Mouse (Mus musculus) limb, embryonic 12.5 days (tissue): ENCODE measurements around the gene Pltp. TPM values are rescaled to one million over a fixed set of nuclear protein-coding genes. Genes with fewer than 3 reads are reported as not detected.

ENCODE experiments used
- ATAC-seq: fragments of 200-750 bp; cut with Nextera tagmentation; 2 replicates; pipeline ENCODE4 v1.8.0; 2017; ENCODE audit warnings: low read depth, moderate TSS enrichment; ENCODE audit not compliant: insufficient number of reproducible peaks, insufficient read depth, low FRiP score, low TSS enrichment
- H3K27ac ChIP-seq: fragments of 300-500 bp; sonication (generic); 2 replicates; pipeline ENCODE4 v1.5.1; 2016; ENCODE audit warnings: mild to moderate bottlenecking, moderate library complexity
- H3K27me3 ChIP-seq: fragments of 300-500 bp; sonication (generic); 2 replicates; pipeline ENCODE4 v1.6.1; 2016; ENCODE audit warnings: mild to moderate bottlenecking, moderate library complexity
- H3K36me3 ChIP-seq: fragments of 300-500 bp; sonication (generic); 2 replicates; pipeline ENCODE4 v1.6.1; 2016; ENCODE audit warnings: mild to moderate bottlenecking, moderate library complexity
- H3K4me1 ChIP-seq: fragments of 300-500 bp; sonication (generic); replicated peaks from 2 replicates; pipeline ENCODE4 v1.6.1; 2016
- H3K4me2 ChIP-seq: fragments of 300-500 bp; sonication (generic); 2 replicates; pipeline ENCODE4 v1.6.1; 2016; ENCODE audit warnings: mild to moderate bottlenecking, moderate library complexity
- H3K4me3 ChIP-seq: fragments of 300-500 bp; sonication (generic); replicated peaks from 2 replicates; pipeline ENCODE4 v1.5.1; 2016; ENCODE audit warnings: mild to moderate bottlenecking
- H3K9ac ChIP-seq: fragments of 300-500 bp; sonication (generic); replicated peaks from 2 replicates; pipeline ENCODE4 v1.6.1; 2016; ENCODE audit warnings: mild to moderate bottlenecking, moderate library complexity
- H3K9me3 ChIP-seq: fragments of 300-500 bp; sonication (generic); 2 replicates; pipeline ENCODE4 v1.6.1; 2016; ENCODE audit warnings: mild to moderate bottlenecking, moderate library complexity
- WGBS: fragments of 180-500 bp; shearing (Covaris S2); methylation state at CpG from one replicate; pipeline ENCODE4 v1.1.7; 2016; 5-methylcytosine and 5-hydroxymethylcytosine counted together
- polyA plus RNA-seq: library from polyadenylated mRNA; unstranded; fragments of >200 nt; fragmentation: Nextera tagmentation; extraction: Ambion mirVana; gene quantifications from 2 replicates; pipeline ENCODE4 v1.2.1, GENCODE M21; 2016

The Pltp gene
- polyA plus RNA-seq, 1 experiment from 2014 or later: 32.6 TPM

GRCm38 (mm10) chr2:164823969-164824368, 33.5 kb downstream of the Pltp start:
- H3K27me3 ChIP-seq: no peaks in the 10 kb centered on the region
- H3K4me1 ChIP-seq: peaks cover 17% of the 10 kb centered on the region; the same call in 1 of the 2 replicates
- H3K9me3 ChIP-seq: no peaks in the 10 kb centered on the region
- peaks cover 60% of the 10 kb centered on the region for H3K36me3 ChIP-seq
- no peak overlapping the region; the same call in 1 of the 2 replicates for H3K4me2 ChIP-seq
- H3K4me3 ChIP-seq: no peak overlapping the region
- H3K27ac ChIP-seq: no peak overlapping the region
- no peak overlapping the region for H3K9ac ChIP-seq
- WGBS: 94% methylated on average over 4 of the region's 4 CpGs
- no peak for ATAC-seq

- Histone ChIP-seq H3K27ac (peak overlapping the region; percentile 73; the same call in 1 of the 2 replicates), H3K9me3 (no peaks in the 10 kb centered on the region), H3K9ac (peak overlapping the region; percentile 69), H3K36me3 (peaks cover 54% of the 10 kb centered on the region), H3K4me1 (peaks cover 17% of the 10 kb centered on the region; the same call in 1 of the 2 replicates), H3K27me3 (no peaks in the 10 kb centered on the region), H3K4me2 (peak overlapping the region; percentile 62), H3K4me3 (peak overlapping the region; percentile 72)
- ATAC-seq: peak; percentile 50
- 2% methylated on average over 10 of the region's 10 CpGs for WGBS
Observed at GRCm38 (mm10) chr2:164823181-164823585, 34.3 kb downstream of the Pltp start.

- ATAC-seq: peak; percentile 99
- peak within 1 kb of the TSS; percentile 72 for H3K4me3 ChIP-seq
Observed at GRCm38 (mm10) chr2:164822636-164823165, 34.8 kb downstream of the Pltp start, which contains the start of gene Zswim1. Zswim1 (plus strand) TSS chr2:164822686.

GRCm38 (mm10) chr2:164821060-164821459, 36.5 kb downstream of the Pltp start:
- Histone ChIP-seq H3K4me2 (no peak overlapping the region), H3K9me3 (no peaks in the 10 kb centered on the region), H3K9ac (no peak overlapping the region), H3K36me3 (peaks cover 33% of the 10 kb centered on the region), H3K4me1 (peaks cover 17% of the 10 kb centered on the region; the same call in 1 of the 2 replicates), H3K27ac (no peak overlapping the region), H3K27me3 (no peaks in the 10 kb centered on the region), H3K4me3 (no peak overlapping the region)
- ATAC-seq: no peak
- 82% methylated on average over 6 of the region's 6 CpGs for WGBS

More at GRCm38 (mm10) chr2:164822636-164823165, 34.8 kb downstream of the Pltp start, which contains the start of gene Zswim1:
- H3K27ac ChIP-seq: peak within 1 kb of the TSS; percentile 73; the same call in 1 of the 2 replicates
- H3K36me3 ChIP-seq: peaks cover 49% of the 10 kb centered on the region
- no peaks in the 10 kb centered on the region for H3K9me3 ChIP-seq
- no peaks in the 10 kb centered on the region for H3K27me3 ChIP-seq
- peak within 1 kb of the TSS; percentile 69 for H3K9ac ChIP-seq
- peaks cover 17% of the 10 kb centered on the region; the same call in 1 of the 2 replicates for H3K4me1 ChIP-seq
- 2% methylated on average over 32 of the region's 32 CpGs for WGBS
- H3K4me2 ChIP-seq: peak within 1 kb of the TSS; percentile 62

GRCm38 (mm10) chr2:164817703-164818102, 39.8 kb downstream of the Pltp start:
- no peaks in the 10 kb centered on the region for H3K27me3 ChIP-seq
- no peak overlapping the region for H3K4me2 ChIP-seq
- no peak overlapping the region for H3K4me3 ChIP-seq
- no peak for ATAC-seq
- no peaks in the 10 kb centered on the region for H3K9me3 ChIP-seq
- peaks cover 17% of the 10 kb centered on the region for H3K36me3 ChIP-seq
- H3K27ac ChIP-seq: no peak overlapping the region
- H3K9ac ChIP-seq: no peak overlapping the region
- WGBS: 73% methylated on average over 5 of the region's 5 CpGs
- peaks cover 8% of the 10 kb centered on the region; the same call in 1 of the 2 replicates for H3K4me1 ChIP-seq

- peaks cover 3% of the 10 kb centered on the region; the same call in 1 of the 2 replicates for H3K4me1 ChIP-seq
- no peak overlapping the region for H3K9ac ChIP-seq
- no peaks in the 10 kb centered on the region for H3K9me3 ChIP-seq
- no peak for ATAC-seq
- no peak overlapping the region for H3K27ac ChIP-seq
- H3K4me3 ChIP-seq: no peak overlapping the region
- H3K36me3 ChIP-seq: peaks cover 17% of the 10 kb centered on the region
- no peak overlapping the region for H3K4me2 ChIP-seq
- no peaks in the 10 kb centered on the region for H3K27me3 ChIP-seq
- WGBS: 89% methylated on average over 6 of the region's 6 CpGs
Observed at GRCm38 (mm10) chr2:164817206-164817605, 40.3 kb downstream of the Pltp start.

- Histone ChIP-seq H3K27ac (no peak overlapping the region), H3K36me3 (peaks cover 11% of the 10 kb centered on the region), H3K4me1 (no peaks in the 10 kb centered on the region), H3K4me3 (no peak overlapping the region), H3K9me3 (no peaks in the 10 kb centered on the region), H3K9ac (no peak overlapping the region), H3K27me3 (no peaks in the 10 kb centered on the region), H3K4me2 (no peak overlapping the region)
- WGBS: 94% methylated on average over 8 of the region's 8 CpGs
- ATAC-seq: no peak
Observed at GRCm38 (mm10) chr2:164815821-164816220, 41.7 kb downstream of the Pltp start.

- WGBS: 88% methylated on average over 5 of the region's 5 CpGs
- Histone ChIP-seq H3K36me3 (peaks cover 7% of the 10 kb centered on the region; the same call in 1 of the 2 replicates), H3K27me3 (no peaks in the 10 kb centered on the region), H3K4me2 (no peak overlapping the region), H3K4me1 (no peaks in the 10 kb centered on the region), H3K9ac (no peak overlapping the region), H3K4me3 (no peak overlapping the region), H3K27ac (no peak overlapping the region), H3K9me3 (no peaks in the 10 kb centered on the region)
- ATAC-seq: no peak
Observed at GRCm38 (mm10) chr2:164815348-164815747, 42.2 kb downstream of the Pltp start.

- H3K9me3 ChIP-seq: no peaks in the 10 kb centered on the region
- 55% methylated on average over 2 of the region's 2 CpGs for WGBS
- no peaks in the 10 kb centered on the region for H3K4me1 ChIP-seq
- peaks cover 12% of the 10 kb centered on the region for H3K36me3 ChIP-seq
- H3K27ac ChIP-seq: no peak overlapping the region
- H3K27me3 ChIP-seq: no peaks in the 10 kb centered on the region
- H3K9ac ChIP-seq: no peak overlapping the region
- no peak overlapping the region for H3K4me3 ChIP-seq
- no peak overlapping the region for H3K4me2 ChIP-seq
- ATAC-seq: no peak
Observed at GRCm38 (mm10) chr2:164813557-164813956, 44.0 kb downstream of the Pltp start.

GRCm38 (mm10) chr2:164806614-164807013, 50.9 kb downstream of the Pltp start:
- Histone ChIP-seq H3K9ac (no peak overlapping the region), H3K4me3 (no peak overlapping the region), H3K9me3 (no peaks in the 10 kb centered on the region), H3K4me1 (peaks cover 20% of the 10 kb centered on the region), H3K27me3 (no peaks in the 10 kb centered on the region), H3K4me2 (no peak overlapping the region), H3K27ac (no peak overlapping the region), H3K36me3 (peaks cover 23% of the 10 kb centered on the region)
- ATAC-seq: no peak
- WGBS: 82% methylated on average over 7 of the region's 7 CpGs

GRCm38 (mm10) chr2:164805332-164805718, 52.2 kb downstream of the Pltp start:
- Histone ChIP-seq H3K36me3 (peaks cover 33% of the 10 kb centered on the region), H3K27me3 (no peaks in the 10 kb centered on the region), H3K9ac (peak overlapping the region; percentile 74), H3K4me3 (peak overlapping the region; percentile 79), H3K4me2 (peak overlapping the region; percentile 90), H3K9me3 (no peaks in the 10 kb centered on the region), H3K27ac (peak overlapping the region; percentile 73), H3K4me1 (peaks cover 20% of the 10 kb centered on the region)
- under 1% methylated on average over 21 of the region's 21 CpGs for WGBS
- ATAC-seq: peak; percentile 44; the same call in 1 of the 2 replicates
